32 mouse cellular contexts compared by ENCODE assay signal in genomic region chr5:127695898-127696297, GRCm38 (mm10).
DNase-seq lines count a peak whose midpoint lies in the region; ATAC-seq lines count a peak whose summit lies in the region.
"Had no signal": no experiment of that assay in that cellular context is flagged by ENCODE, and none has a peak within 500 bp of the region (broad histone marks: within the 10 kb centered on the region; RNA-seq: fewer than 3 reads in every experiment).

No protein-coding gene starts in this region.

- WGBS in intestine, embryonic 14.5 days, result 65% methylated on average over 4 of the region's 4 CpGs
- WGBS in intestine, embryonic 16.5 days, result 77% methylated on average over 4 of the region's 4 CpGs
- WGBS in limb, embryonic 10.5 days, result 72% methylated on average over 4 of the region's 4 CpGs

- H3K4me1 ChIP-seq in intestine, embryonic 14.5 days (replicated peaks; ENCODE audit: control insufficient read depth, insufficient read depth, low read length), result no peaks in the 10 kb centered on the region
- H3K4me1 ChIP-seq in intestine, embryonic 16.5 days (ENCODE audit: control insufficient read depth, insufficient read depth, low read length), result no peaks in the 10 kb centered on the region
- H3K4me1 ChIP-seq in limb, embryonic 10.5 days, result peaks cover 15% of the 10 kb centered on the region
- H3K4me1 ChIP-seq: midbrain, embryonic 15.5 days had no signal

- H3K27me3 ChIP-seq in intestine, embryonic 14.5 days (replicated peaks; ENCODE audit: control insufficient read depth, insufficient read depth, low read length), result no peaks in the 10 kb centered on the region
- H3K27me3 ChIP-seq in intestine, embryonic 16.5 days (replicated peaks; ENCODE audit: control insufficient read depth, insufficient read depth, low read length), result no peaks in the 10 kb centered on the region
- H3K27me3 ChIP-seq in limb, embryonic 10.5 days (ENCODE audit: low read depth, poor library complexity, severe bottlenecking), result no peaks in the 10 kb centered on the region
- H3K27me3 ChIP-seq: embryonic facial prominence, embryonic 12.5 days; hindbrain, embryonic 15.5 days; midbrain, embryonic 15.5 days; neural tube, embryonic 12.5 days; Patski had no signal

- peak; percentile 56 for DNase-seq in intestine, embryonic 14.5 days (ENCODE audit: low spot score)
- DNase-seq in R1 (ENCODE audit: low read depth, low spot score), result peak; percentile 46
- peak; percentile 14 for DNase-seq in embryo, embryonic 11.5 days (ENCODE audit: low read depth, low spot score)
- DNase-seq in limb, embryonic 10.5 days (ENCODE audit: low spot score), result peak; percentile 58
- no peak for DNase-seq in ovary, postnatal 36 days (ENCODE audit: low spot score)
- DNase-seq in left cerebral cortex, adult 9 months (ENCODE audit: low spot score in 2 of 2), result no peak
- DNase-seq: cerebellum, adult 8-10 months; cerebellum, postnatal 25 days; gastrocnemius, postnatal 25 days; heart, adult 11 months; heart, postnatal 36 days; kidney, adult 2 months; kidney, postnatal 10 days; left cerebral cortex, postnatal 4 days; liver; lung, adult 2 months; right cerebral cortex, postnatal 4 days; thymus, adult 2 months; thymus, postnatal 36 days had no signal

- H3K9me3 ChIP-seq in intestine, embryonic 14.5 days (ENCODE audit: control insufficient read depth, low read length), result no peaks in the 10 kb centered on the region
- no peaks in the 10 kb centered on the region for H3K9me3 ChIP-seq in intestine, embryonic 16.5 days (ENCODE audit: control insufficient read depth, low read length)
- H3K9me3 ChIP-seq in limb, embryonic 10.5 days (replicated peaks), result no peaks in the 10 kb centered on the region
- H3K9me3 ChIP-seq: embryonic facial prominence, embryonic 12.5 days; hindbrain, embryonic 15.5 days; midbrain, embryonic 10.5 days; midbrain, embryonic 15.5 days; neural tube, embryonic 12.5 days had no signal

- H3K4me2 ChIP-seq in intestine, embryonic 14.5 days (ENCODE audit: low read length), result no peak overlapping the region
- H3K4me2 ChIP-seq in intestine, embryonic 16.5 days (ENCODE audit: low read depth, low read length), result no peak overlapping the region
- H3K4me2 ChIP-seq: embryonic facial prominence, embryonic 12.5 days; heart, embryonic 11.5 days; hindbrain, embryonic 15.5 days; midbrain, embryonic 15.5 days; neural tube, embryonic 12.5 days had no signal

- no peaks in the 10 kb centered on the region for H3K36me3 ChIP-seq in intestine, embryonic 14.5 days (ENCODE audit: control insufficient read depth, insufficient read depth, low read length)
- no peaks in the 10 kb centered on the region for H3K36me3 ChIP-seq in intestine, embryonic 16.5 days (ENCODE audit: control insufficient read depth, insufficient read depth, low read length)
- no peaks in the 10 kb centered on the region for H3K36me3 ChIP-seq in limb, embryonic 10.5 days
- H3K36me3 ChIP-seq: embryonic facial prominence, embryonic 12.5 days; hindbrain, embryonic 15.5 days; midbrain, embryonic 10.5 days; midbrain, embryonic 15.5 days; neural tube, embryonic 12.5 days had no signal

- ATAC-seq in intestine, embryonic 14.5 days (replicated peaks; ENCODE audit: low FRiP score, low TSS enrichment, low read depth), result no peak
- ATAC-seq in intestine, embryonic 16.5 days, result no peak
- ATAC-seq: forebrain, embryonic 14.5 days; inflammation-experienced regulatory T-cells, adult 6 months; midbrain, embryonic 15.5 days; Patski had no signal

- H3K4me3 ChIP-seq in intestine, embryonic 14.5 days (ENCODE audit: low read depth, low read length), result no peak overlapping the region
- no peak overlapping the region for H3K4me3 ChIP-seq in intestine, embryonic 16.5 days (ENCODE audit: low read length)
- no peak overlapping the region for H3K4me3 ChIP-seq in limb, embryonic 10.5 days
- H3K4me3 ChIP-seq: embryonic facial prominence, embryonic 12.5 days; hindbrain, embryonic 15.5 days; layer of hippocampus, adult 2 months; left cerebral cortex, adult 2 months; midbrain, embryonic 10.5 days; midbrain, embryonic 15.5 days; neural tube, embryonic 12.5 days had no signal

- H3K9ac ChIP-seq in intestine, embryonic 14.5 days (ENCODE audit: low read length), result no peak overlapping the region
- H3K9ac ChIP-seq in intestine, embryonic 16.5 days (ENCODE audit: low read depth, low read length), result no peak overlapping the region
- H3K9ac ChIP-seq: embryonic facial prominence, embryonic 12.5 days; hindbrain, embryonic 15.5 days; liver, embryonic 14.5 days; midbrain, embryonic 15.5 days; neural tube, embryonic 12.5 days had no signal

- no peak overlapping the region for H3K27ac ChIP-seq in intestine, embryonic 14.5 days (ENCODE audit: low read depth)
- no peak overlapping the region for H3K27ac ChIP-seq in intestine, embryonic 16.5 days (ENCODE audit: low read length)
- H3K27ac ChIP-seq in limb, embryonic 10.5 days, result no peak overlapping the region
- H3K27ac ChIP-seq: embryonic facial prominence, embryonic 12.5 days; hindbrain, embryonic 15.5 days; layer of hippocampus, adult 2 months; left cerebral cortex, adult 2 months; liver, embryonic 14.5 days; midbrain, embryonic 10.5 days; midbrain, embryonic 15.5 days; neural tube, embryonic 12.5 days had no signal

Comparison
In these comparisons a context has a peak if more than half of its experiments do, and no peak if none do; other contexts are left out.
1. DNase-seq: peak in intestine, embryonic 14.5 days (single experiment), R1 (single experiment), embryo, embryonic 11.5 days (single experiment) and limb, embryonic 10.5 days (single experiment); none in ovary, postnatal 36 days (single experiment) and left cerebral cortex, adult 9 months (0 of 2).